Mouse (Mus musculus): ENCODE measurements around the gene Sh3rf1.

GRCm38 (mm10) chr8:61288006-61288566, 64.4 kb downstream of the Sh3rf1 start:
- no peak for TF ChIP-seq CTCF (IDR thresholded peaks at IDR 0.05; ENCODE audit: low read depth)
- no peak for TF ChIP-seq EP300 (optimal IDR thresholded peaks at IDR 0.05)
